Mouse (Mus musculus) lung, postnatal 0 days (tissue): ENCODE results near the gene Add1. TPM values are rescaled to one million over a fixed set of nuclear protein-coding genes. Genes with fewer than 3 reads are reported as not detected.

Source experiments
- ATAC-seq: fragments of 200-750 bp; cut with Nextera tagmentation; 2 replicates; pipeline ENCODE4 v1.8.0; 2017; ENCODE audit warnings: moderate library complexity
- DNase-seq: peaks from one replicate; pipeline ENCODE4 v3.0.0-alpha.2; 2016; ENCODE audit warnings: low spot score
- H3K27ac ChIP-seq: fragments of 300-500 bp; sonication (generic); 2 replicates; pipeline ENCODE4 v1.5.1; 2014; ENCODE audit warnings: antibody characterized with exemption, mild to moderate bottlenecking, low read length, mixed read lengths
- H3K27me3 ChIP-seq: fragments of 300-500 bp; sonication (generic); replicated peaks from 2 replicates; pipeline ENCODE4 v1.6.1; 2014; ENCODE audit warnings: low read length, mixed read lengths; ENCODE audit not compliant: insufficient read depth
- H3K36me3 ChIP-seq: fragments of 300-500 bp; sonication (generic); 2 replicates; pipeline ENCODE4 v1.6.1; 2014; ENCODE audit warnings: low read length, mixed read lengths; ENCODE audit not compliant: insufficient read depth
- H3K4me1 ChIP-seq: fragments of 300-500 bp; sonication (generic); 2 replicates; pipeline ENCODE4 v1.6.1; 2014; ENCODE audit warnings: antibody characterized with exemption, low read depth, low read length, mixed read lengths; ENCODE audit not compliant: insufficient read depth
- H3K4me2 ChIP-seq: fragments of 300-500 bp; sonication (generic); replicated peaks from 2 replicates; pipeline ENCODE4 v1.6.1; 2014; ENCODE audit warnings: low read depth, mild to moderate bottlenecking, low read length, moderate library complexity, mixed read lengths
- H3K4me3 ChIP-seq: fragments of 300-500 bp; sonication (generic); 2 replicates; pipeline ENCODE4 v1.5.1; 2014; ENCODE audit warnings: low read depth, low read length
- H3K9ac ChIP-seq: fragments of 300-500 bp; sonication (generic); replicated peaks from 2 replicates; pipeline ENCODE4 v1.6.1; 2014; ENCODE audit warnings: low read depth, mild to moderate bottlenecking
- H3K9me3 ChIP-seq: fragments of 300-500 bp; sonication (generic); 2 replicates; pipeline ENCODE4 v1.6.1; 2016; ENCODE audit warnings: low read length, mixed read lengths
- CTCF ChIP-seq: IDR thresholded peaks from 2 replicates; pipeline ENCODE4 v1.5.1; 2016; ENCODE audit warnings: antibody characterized with exemption, mild to moderate bottlenecking
- EP300 ChIP-seq: IDR thresholded peaks from 2 replicates; pipeline ENCODE4 v1.6.1; 2016; ENCODE audit warnings: antibody characterized with exemption, mild to moderate bottlenecking, control low read depth
- WGBS: fragments of 180-500 bp; shearing (Covaris S2); extraction: QIAGEN DNeasy Blood & Tissue Kit; methylation state at CpG from one replicate; pipeline ENCODE4 v1.1.7; 2014; 5-methylcytosine and 5-hydroxymethylcytosine counted together
- polyA plus RNA-seq: library from polyadenylated mRNA; unstranded; fragments of >200 nt; fragmentation: Nextera tagmentation; extraction: Ambion mirVana; gene quantifications from 2 replicates; pipeline ENCODE4 v1.2.1, GENCODE M21; 2015

The Add1 gene
- polyA plus RNA-seq, result 135 and 145 TPM in 2 replicates

DNA sequence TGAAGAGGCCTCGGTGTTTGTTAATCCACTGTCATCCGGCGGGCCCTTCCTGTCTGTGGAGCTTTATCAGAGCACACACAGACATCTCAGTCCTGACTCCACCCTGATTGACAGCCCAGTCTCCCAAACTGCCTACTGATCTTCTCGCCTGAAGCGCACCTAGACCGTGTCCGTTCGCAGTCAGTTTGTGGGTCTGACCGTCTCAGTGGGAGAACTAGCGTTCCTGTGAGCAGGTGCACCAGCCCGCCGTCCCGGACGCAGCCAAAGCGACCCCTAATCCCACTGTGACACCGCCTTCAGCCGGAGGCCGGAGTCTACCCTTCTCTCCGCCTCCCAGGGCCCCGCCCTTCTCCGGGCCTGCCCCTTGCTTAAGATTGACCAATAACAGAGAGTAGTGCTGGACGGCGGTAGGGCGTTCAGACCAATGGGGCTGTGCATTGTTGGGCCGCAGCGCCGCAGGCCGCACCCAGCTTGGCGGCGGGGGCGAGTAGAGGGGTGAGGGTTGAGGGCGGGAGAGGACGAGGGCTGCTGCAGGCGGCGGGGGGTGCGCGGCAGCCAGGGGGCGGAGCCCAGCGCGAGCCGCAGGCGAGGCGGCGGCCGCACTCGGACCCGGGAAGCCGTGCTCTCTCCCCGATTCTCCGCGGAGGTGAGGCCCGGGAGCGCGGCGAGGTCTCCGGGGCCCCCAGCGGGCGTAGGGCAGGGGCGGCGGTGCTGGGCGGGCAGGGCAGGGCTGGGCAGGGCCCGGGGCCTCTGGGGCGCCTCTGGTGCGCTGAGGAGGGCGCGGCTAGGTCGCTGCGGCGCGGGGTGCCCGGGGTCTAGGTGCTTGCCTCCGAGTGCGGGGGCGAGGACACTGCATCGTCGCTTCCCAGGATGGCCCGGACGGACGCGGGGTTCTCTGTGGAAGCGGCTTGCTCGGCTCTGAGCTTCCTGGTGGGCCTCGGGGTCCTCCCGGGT is at the start of gene Add1:
Gene Add1 (plus strand): TSS at position 397 of the 954 bp plus-strand sequence.
- no peaks in the 10 kb centered on the region for H3K27me3 ChIP-seq
- H3K9me3 ChIP-seq, result no peaks in the 10 kb centered on the region
- TF ChIP-seq CTCF (peak; percentile 12; the same call in 1 of the 2 replicates), EP300 (no peak)
- WGBS, result under 1% methylated on average over 64 of the region's 84 CpGs
- ATAC-seq (peak; percentile 100), DNase-seq (peak; percentile 99)
- H3K4me3 ChIP-seq, result peak within 1 kb of the TSS; percentile 90
- H3K4me1 ChIP-seq, result peaks cover 8% of the 10 kb centered on the region; the same call in 1 of the 2 replicates
- H3K27ac ChIP-seq, result peak within 1 kb of the TSS; percentile 93
- peak within 1 kb of the TSS; percentile 98 for H3K9ac ChIP-seq
- H3K4me2 ChIP-seq, result peak within 1 kb of the TSS; percentile 65
- no peaks in the 10 kb centered on the region for H3K36me3 ChIP-seq

DNA sequence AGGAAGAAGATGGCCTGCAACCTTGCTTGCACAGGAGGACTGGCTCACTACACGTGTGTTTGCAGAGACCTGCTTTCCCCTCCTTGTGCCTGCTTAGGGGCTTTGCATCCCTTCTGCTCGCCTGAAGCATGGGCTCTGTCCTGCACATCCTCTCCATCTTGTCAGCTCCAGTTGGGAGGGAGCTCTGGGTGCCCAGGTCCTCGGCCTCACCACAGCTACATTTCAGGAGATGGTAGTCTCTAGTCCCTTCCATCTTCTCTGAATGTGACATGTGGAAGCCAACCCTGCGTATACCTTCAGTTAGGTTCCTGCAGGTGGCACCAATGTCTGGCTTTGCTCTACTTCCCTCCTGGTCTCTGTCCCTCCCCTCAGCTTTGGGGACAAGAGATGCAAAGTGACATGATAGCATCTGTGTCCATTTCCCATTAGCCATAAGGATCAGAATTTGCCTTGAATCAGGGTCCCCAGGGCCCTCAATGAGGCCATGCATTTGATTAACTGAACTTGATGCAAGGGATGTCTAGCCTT is 49.4 kb upstream of the Add1 start:
- no peak for TF ChIP-seq EP300
- TF ChIP-seq CTCF, result 0 out of 2 replicates have a peak, but pooled peaks have one; percentile 9
- no peak overlapping the region for H3K27ac ChIP-seq
- H3K9me3 ChIP-seq, result no peaks in the 10 kb centered on the region
- DNase-seq (no peak), ATAC-seq (no peak)
- H3K36me3 ChIP-seq, result no peaks in the 10 kb centered on the region
- no peaks in the 10 kb centered on the region for H3K27me3 ChIP-seq
- WGBS, result 55% methylated on average over 4 of the region's 4 CpGs
- H3K9ac ChIP-seq, result no peak overlapping the region
- no peak overlapping the region for H3K4me2 ChIP-seq
- H3K4me1 ChIP-seq, result no peaks in the 10 kb centered on the region; the same call in 1 of the 2 replicates
- no peak overlapping the region for H3K4me3 ChIP-seq

DNA sequence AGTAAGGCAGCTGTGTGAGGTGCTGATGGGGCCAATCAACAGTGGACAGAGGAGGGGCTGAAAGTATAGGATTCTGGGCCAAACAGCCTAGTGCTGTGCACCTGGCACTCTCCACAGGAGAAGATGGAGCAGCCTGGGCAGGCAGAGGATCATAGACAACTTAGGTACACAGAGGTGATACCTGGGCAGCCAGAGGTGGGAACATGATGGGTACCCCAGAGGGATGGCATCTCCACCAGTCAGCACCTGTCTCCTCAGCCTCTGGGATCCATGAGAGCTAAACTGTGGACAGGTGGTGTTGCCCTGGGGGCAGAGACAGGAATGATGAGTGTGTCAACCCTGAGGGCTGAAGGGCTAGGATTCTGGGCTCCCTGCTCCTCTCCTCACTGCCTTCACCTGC is 49.0 kb upstream of the Add1 start:
- no peak overlapping the region for H3K4me2 ChIP-seq
- H3K4me1 ChIP-seq, result no peaks in the 10 kb centered on the region; the same call in 1 of the 2 replicates
- H3K9me3 ChIP-seq, result no peaks in the 10 kb centered on the region
- no peak overlapping the region for H3K27ac ChIP-seq
- TF ChIP-seq EP300 (no peak), CTCF (no peak)
- no peak overlapping the region for H3K4me3 ChIP-seq
- ATAC-seq (no peak), DNase-seq (no peak)
- H3K9ac ChIP-seq, result no peak overlapping the region
- no peaks in the 10 kb centered on the region for H3K27me3 ChIP-seq
- no peaks in the 10 kb centered on the region for H3K36me3 ChIP-seq

DNA sequence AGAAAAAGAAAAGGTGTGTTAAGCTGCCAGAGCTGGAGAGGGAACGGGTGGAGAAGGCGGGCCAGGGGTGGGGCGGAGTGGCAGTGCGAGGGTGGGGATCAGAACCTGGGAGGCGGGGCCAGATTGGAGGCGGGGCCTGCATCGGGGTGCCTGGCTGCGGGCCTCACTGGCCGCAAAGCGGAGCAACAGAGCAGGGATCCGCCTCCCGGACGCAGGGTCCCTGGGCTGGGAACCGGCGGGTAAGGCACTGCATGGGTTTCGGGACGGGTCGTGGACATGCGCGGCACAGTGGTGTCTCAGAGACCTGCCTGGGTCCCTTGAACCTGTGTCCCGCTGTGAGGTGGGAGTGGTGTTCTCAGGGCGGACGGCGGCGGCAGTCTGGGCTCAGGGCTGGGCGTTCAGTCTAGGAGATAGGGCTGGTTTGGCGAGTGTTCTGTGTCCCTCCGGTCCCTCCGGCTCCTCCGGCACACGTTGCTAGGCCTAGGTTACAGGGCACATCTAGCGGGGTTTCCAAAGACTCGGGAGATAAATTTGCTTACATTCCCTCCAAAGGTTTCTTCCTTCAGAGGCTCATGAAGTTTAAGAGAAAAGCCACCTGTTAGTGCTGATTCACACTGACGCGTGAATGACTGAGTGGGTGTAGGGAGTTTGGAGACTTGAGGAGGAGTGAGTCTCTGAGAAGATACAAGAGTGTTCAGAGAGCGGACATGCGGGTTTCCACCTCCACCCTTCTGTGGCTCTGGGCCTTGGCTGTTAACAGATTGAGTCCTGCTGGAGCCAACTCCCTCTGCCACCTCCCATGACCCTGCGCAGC is 47.6 kb upstream of the Add1 start, which contains the start of gene Sh3bp2:
Gene Sh3bp2 (plus strand): TSS at position 176 of the 814 bp plus-strand sequence.
- ATAC-seq (peak; percentile 98), DNase-seq (peak; percentile 96)
- WGBS, result 2% methylated on average over 36 of the region's 38 CpGs
- H3K4me1 ChIP-seq, result no peaks in the 10 kb centered on the region; the same call in 1 of the 2 replicates
- no peaks in the 10 kb centered on the region for H3K36me3 ChIP-seq
- H3K9ac ChIP-seq, result 0 out of 2 replicates have a peak within 1 kb of the TSS, but pooled peaks have one; percentile 27
- H3K4me2 ChIP-seq, result peak within 1 kb of the TSS; percentile 66
- peak within 1 kb of the TSS; percentile 69 for H3K27ac ChIP-seq
- no peaks in the 10 kb centered on the region for H3K9me3 ChIP-seq
- no peaks in the 10 kb centered on the region for H3K27me3 ChIP-seq
- H3K4me3 ChIP-seq, result peak within 1 kb of the TSS; percentile 49
- TF ChIP-seq CTCF (peak; percentile 45), EP300 (no peak)

DNA sequence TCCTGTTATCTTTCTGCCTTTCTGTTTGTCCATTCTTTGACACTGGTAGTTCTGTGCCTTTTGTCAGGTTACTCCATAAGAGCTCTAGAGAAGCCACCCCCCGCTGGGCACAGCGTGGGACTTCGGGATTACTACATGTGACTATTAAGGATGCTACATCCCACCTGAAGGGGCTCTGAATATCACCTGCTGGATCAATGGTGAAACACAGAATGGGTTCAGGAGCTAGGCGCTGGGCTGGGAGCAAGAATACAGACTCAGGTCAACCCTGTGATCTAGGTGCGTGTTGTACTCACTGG is 47.0 kb upstream of the Add1 start:
- WGBS, result 52% methylated on average over 5 of the region's 5 CpGs
- ATAC-seq, result no peak
- H3K4me1 ChIP-seq, result no peaks in the 10 kb centered on the region; the same call in 1 of the 2 replicates
- no peaks in the 10 kb centered on the region for H3K9me3 ChIP-seq
- TF ChIP-seq CTCF (no peak), EP300 (no peak)
- no peak overlapping the region for H3K9ac ChIP-seq
- no peak for DNase-seq
- no peaks in the 10 kb centered on the region for H3K36me3 ChIP-seq
- peak overlapping the region; percentile 66 for H3K4me2 ChIP-seq
- no peaks in the 10 kb centered on the region for H3K27me3 ChIP-seq
- H3K27ac ChIP-seq, result 0 out of 2 replicates have a peak overlapping the region, but pooled peaks have one; percentile 69
- peak overlapping the region; percentile 49 for H3K4me3 ChIP-seq
